Mouse (Mus musculus): ENCODE data around the gene Ccdc81.
A peak's percentile ranks its signal among the peaks of the same experiment; 100 is the strongest.

DNA sequence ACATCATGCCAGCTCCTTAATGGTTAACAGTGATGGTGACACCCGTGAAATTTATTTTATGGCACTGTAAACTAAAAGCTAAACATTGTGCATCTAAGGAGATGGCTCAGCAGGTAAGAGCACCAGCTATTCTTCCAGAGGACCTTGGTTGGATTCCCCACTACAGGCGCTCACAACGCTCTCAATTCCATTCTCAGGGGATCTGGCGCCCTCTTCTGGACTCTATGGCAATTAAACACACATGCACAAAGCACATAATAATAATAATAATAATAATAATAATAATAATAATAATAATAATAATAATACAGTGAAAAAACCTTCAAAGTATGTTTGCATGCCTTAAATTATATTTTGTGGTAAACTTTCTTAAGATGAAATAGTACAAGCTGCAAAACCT, 11.6 kb downstream of the Ccdc81 start:
- TF ChIP-seq EP300 (IDR thresholded peaks at IDR 0.05; ENCODE audit: low read depth) (no peak), CTCF (IDR thresholded peaks at IDR 0.05; ENCODE audit: low read depth) (peak; percentile 37; the same call in 1 of the 2 replicates)
